Mouse (Mus musculus) heart, postnatal 0 days (tissue): ENCODE data around the gene Coasy.

Source experiments
- CTCF ChIP-seq: IDR thresholded peaks from 2 replicates; pipeline ENCODE4 v1.5.1; 2016; ENCODE audit warnings: antibody characterized with exemption, control low read depth, low read depth
- EP300 ChIP-seq: IDR thresholded peaks from 2 replicates; pipeline ENCODE4 v1.6.1; 2016; ENCODE audit warnings: antibody characterized with exemption, low read depth

GRCm38 (mm10) chr11:101080421-101080820 lies 1.9 kb upstream of the Coasy start:
- no peak for TF ChIP-seq EP300
- no peak for TF ChIP-seq CTCF
